Mouse (Mus musculus): ENCODE data around the gene Id3. TPM values are rescaled to one million over a fixed set of nuclear protein-coding genes. Genes with fewer than 3 reads are reported as not detected.

Gene Id3
- total RNA-seq, 2 experiments from 2014 or later, result 46.9 to 70.1 TPM

Other genes starting within 250 kb of the Id3 start
- gene Cnr2, start 248.1 kb upstream of the Id3 start, total RNA-seq (2021), result under 1 TPM; 0.34 to 0.36 TPM
- 10 to 100 TPM; 27.4 to 29.0 TPM for gene Fuca1, start 222.8 kb upstream of the Id3 start, total RNA-seq (2021)
- 10 to 100 TPM; 71.5 to 74.8 TPM for gene Hmgcl, start 197.0 kb upstream of the Id3 start, total RNA-seq (2021)
- gene Gale, start 179.8 kb upstream of the Id3 start, total RNA-seq (2021), result 1 to 10 TPM; 1.8 to 2.5 TPM
- gene Lypla2, start 170.9 kb upstream of the Id3 start, total RNA-seq (2021), result 10 to 100 TPM; 34.6 to 37.6 TPM
- gene Pithd1, start 156.2 kb upstream of the Id3 start, total RNA-seq (2021), result 10 to 100 TPM; 16.0 to 18.0 TPM
- 10 to 100 TPM; 32.8 to 34.4 TPM for gene Eloa, start 121.7 kb upstream of the Id3 start, total RNA-seq (2021)
- gene Rpl11, start 90.1 kb upstream of the Id3 start, total RNA-seq (2021), result 100 to 1,000 TPM; 230 to 252 TPM
- 1 to 10 TPM; 1.9 to 4.3 TPM for gene E2f2, start 28.9 kb downstream of the Id3 start, total RNA-seq (2021)
- gene Asap3, start 62.9 kb downstream of the Id3 start, total RNA-seq (2021), result 10 to 100 TPM in 1 of 2 experiments, 1 to 10 TPM in 1; 8.7 to 11.8 TPM
- 100 to 1,000 TPM; 101 to 111 TPM for gene Tcea3, start 104.2 kb downstream of the Id3 start, total RNA-seq (2021)
- gene Zfp46, start 141.2 kb downstream of the Id3 start, total RNA-seq (2021), result 10 to 100 TPM; 39.3 to 54.1 TPM
- 10 to 100 TPM; 44.6 to 44.9 TPM for gene Hnrnpr, start 167.4 kb downstream of the Id3 start, total RNA-seq (2021)